ENCODE assay signal across 25 mouse cellular contexts in genomic region chr11:72155981-72156428, GRCm38 (mm10). TPM values are rescaled to one million over a fixed set of nuclear protein-coding genes. Genes with fewer than 3 reads are reported as not detected.
A peak's percentile ranks its signal among the peaks of the same experiment; 100 is the strongest.
DNase-seq lines count a peak whose midpoint lies in the region; ATAC-seq and TF ChIP-seq lines count a peak whose summit lies in the region.
"Had no signal": no experiment of that assay in that cellular context is flagged by ENCODE, and none has a peak within 500 bp of the region (broad histone marks: within the 10 kb centered on the region; RNA-seq: fewer than 3 reads in every experiment).

No protein-coding gene starts in this region.

- H3K4me3 ChIP-seq in forebrain, embryonic 16.5 days (replicated peaks; ENCODE audit: low read length): no peak overlapping the region
- no peak overlapping the region for H3K4me3 ChIP-seq in forebrain, embryonic 10.5 days
- H3K4me3 ChIP-seq in limb, embryonic 15.5 days: no peak overlapping the region
- no peak overlapping the region for H3K4me3 ChIP-seq in limb, embryonic 10.5 days
- H3K4me3 ChIP-seq in intestine, embryonic 15.5 days (replicated peaks): no peak overlapping the region
- H3K4me3 ChIP-seq in stomach, postnatal 0 days (ENCODE audit: low read depth, low read length): no peak overlapping the region
- H3K4me3 ChIP-seq: erythroblast, embryonic 14.5 days; gastrocnemius, adult 2 months; heart, embryonic 15.5 days; hindbrain, embryonic 15.5 days; kidney, embryonic 15.5 days; midbrain, embryonic 12.5 days; myocyte; neural tube, embryonic 13.5 days had no signal

- H3K4me1 ChIP-seq in forebrain, embryonic 16.5 days (replicated peaks; ENCODE audit: control insufficient read depth, insufficient read depth, low read length): peaks cover 12% of the 10 kb centered on the region
- peaks cover 16% of the 10 kb centered on the region for H3K4me1 ChIP-seq in forebrain, embryonic 10.5 days
- no peaks in the 10 kb centered on the region for H3K4me1 ChIP-seq in limb, embryonic 15.5 days
- peaks cover 8% of the 10 kb centered on the region for H3K4me1 ChIP-seq in limb, embryonic 10.5 days
- H3K4me1 ChIP-seq in intestine, embryonic 15.5 days (replicated peaks): 0 out of 2 replicates have a peak, but pooled peaks cover 2% of the 10 kb centered on the region
- no peaks in the 10 kb centered on the region for H3K4me1 ChIP-seq in stomach, postnatal 0 days (replicated peaks; ENCODE audit: control insufficient read depth, insufficient read depth)
- H3K4me1 ChIP-seq: heart, embryonic 15.5 days had no signal

- H3K27me3 ChIP-seq in forebrain, embryonic 16.5 days (replicated peaks; ENCODE audit: control insufficient read depth, insufficient read depth, low read length): no peaks in the 10 kb centered on the region
- H3K27me3 ChIP-seq in forebrain, embryonic 10.5 days (ENCODE audit: poor library complexity, severe bottlenecking): no peaks in the 10 kb centered on the region
- no peaks in the 10 kb centered on the region for H3K27me3 ChIP-seq in limb, embryonic 15.5 days
- H3K27me3 ChIP-seq in limb, embryonic 10.5 days (ENCODE audit: low read depth, poor library complexity, severe bottlenecking): no peaks in the 10 kb centered on the region
- no peaks in the 10 kb centered on the region for H3K27me3 ChIP-seq in intestine, embryonic 15.5 days (replicated peaks)
- H3K27me3 ChIP-seq in stomach, postnatal 0 days (ENCODE audit: control insufficient read depth, insufficient read depth, low read length): no peaks in the 10 kb centered on the region
- H3K27me3 ChIP-seq: CH12.LX; heart, embryonic 15.5 days; hindbrain, embryonic 15.5 days; kidney, embryonic 15.5 days; midbrain, embryonic 12.5 days; neural tube, embryonic 13.5 days; Patski had no signal

- no peak for DNase-seq in forebrain, embryonic 10.5 days (ENCODE audit: extremely low spot score, low spot score)
- no peak for DNase-seq in limb, embryonic 10.5 days (ENCODE audit: low spot score)
- DNase-seq in stomach, postnatal 0 days (ENCODE audit: low spot score): no peak
- DNase-seq in thymus, adult 18-20 months: no peak
- DNase-seq: cerebellum, adult 9-11 months; gastrocnemius, adult 2 months; heart, postnatal 36 days; kidney, adult 11 months; kidney, postnatal 36 days; left cerebral cortex, postnatal 4 days; liver, postnatal 0 days; lung, postnatal 10 days had no signal

- no peak for TF ChIP-seq CTCF in stomach, postnatal 0 days (IDR thresholded peaks at IDR 0.05; ENCODE audit: low read depth)

- peak overlapping the region; percentile 43; the same call in 1 of the 2 replicates for H3K27ac ChIP-seq in forebrain, embryonic 16.5 days (ENCODE audit: low read length)
- no peak overlapping the region for H3K27ac ChIP-seq in forebrain, embryonic 10.5 days
- peak overlapping the region; percentile 22; the same call in 1 of the 2 replicates for H3K27ac ChIP-seq in limb, embryonic 15.5 days
- no peak overlapping the region for H3K27ac ChIP-seq in limb, embryonic 10.5 days
- H3K27ac ChIP-seq in intestine, embryonic 15.5 days: peak overlapping the region; percentile 30
- H3K27ac ChIP-seq in stomach, postnatal 0 days (replicated peaks): 0 out of 2 replicates have a peak overlapping the region, but pooled peaks have one; percentile 4
- H3K27ac ChIP-seq: gastrocnemius, adult 2 months; heart, embryonic 15.5 days; kidney, embryonic 15.5 days had no signal

- no peak overlapping the region for H3K4me2 ChIP-seq in forebrain, embryonic 16.5 days (ENCODE audit: low read length)
- no peak overlapping the region for H3K4me2 ChIP-seq in limb, embryonic 15.5 days
- H3K4me2 ChIP-seq in intestine, embryonic 15.5 days (replicated peaks): no peak overlapping the region
- no peak overlapping the region for H3K4me2 ChIP-seq in stomach, postnatal 0 days (replicated peaks; ENCODE audit: low read depth)
- H3K4me2 ChIP-seq: heart, embryonic 15.5 days; hindbrain, embryonic 15.5 days; kidney, embryonic 15.5 days; midbrain, embryonic 12.5 days; neural tube, embryonic 13.5 days had no signal

- no peak for ATAC-seq in forebrain, embryonic 16.5 days
- ATAC-seq in limb, embryonic 15.5 days (ENCODE audit: insufficient number of reproducible peaks, low FRiP score, low TSS enrichment, low read depth): no peak
- ATAC-seq in intestine, embryonic 15.5 days: peak; percentile 63; the same call in 1 of the 2 replicates
- ATAC-seq in stomach, postnatal 0 days (ENCODE audit: low FRiP score, low TSS enrichment): no peak
- ATAC-seq: liver, postnatal 0 days; Patski had no signal

- no peaks in the 10 kb centered on the region for H3K9me3 ChIP-seq in forebrain, embryonic 16.5 days (ENCODE audit: control insufficient read depth, low read length)
- no peaks in the 10 kb centered on the region for H3K9me3 ChIP-seq in forebrain, embryonic 10.5 days
- H3K9me3 ChIP-seq in limb, embryonic 15.5 days: no peaks in the 10 kb centered on the region
- no peaks in the 10 kb centered on the region for H3K9me3 ChIP-seq in limb, embryonic 10.5 days (replicated peaks)
- no peaks in the 10 kb centered on the region for H3K9me3 ChIP-seq in intestine, embryonic 15.5 days
- no peaks in the 10 kb centered on the region for H3K9me3 ChIP-seq in stomach, postnatal 0 days (ENCODE audit: control insufficient read depth, low read length)
- H3K9me3 ChIP-seq: G1E; heart, embryonic 15.5 days; hindbrain, embryonic 15.5 days; kidney, embryonic 15.5 days; midbrain, embryonic 12.5 days; neural tube, embryonic 13.5 days had no signal

- WGBS in forebrain, embryonic 16.5 days: 63% methylated on average over 4 of the region's 4 CpGs
- 91% methylated on average over 4 of the region's 4 CpGs for WGBS in forebrain, embryonic 10.5 days
- WGBS in limb, embryonic 15.5 days: 76% methylated on average over 4 of the region's 4 CpGs
- WGBS in limb, embryonic 10.5 days: 93% methylated on average over 4 of the region's 4 CpGs
- 52% methylated on average over 4 of the region's 4 CpGs for WGBS in intestine, embryonic 15.5 days
- 58% methylated on average over 4 of the region's 4 CpGs for WGBS in stomach, postnatal 0 days

- H3K9ac ChIP-seq in forebrain, embryonic 16.5 days (replicated peaks; ENCODE audit: low read depth, low read length): no peak overlapping the region
- H3K9ac ChIP-seq in limb, embryonic 15.5 days: no peak overlapping the region
- no peak overlapping the region for H3K9ac ChIP-seq in intestine, embryonic 15.5 days
- no peak overlapping the region for H3K9ac ChIP-seq in stomach, postnatal 0 days (ENCODE audit: low read length)
- H3K9ac ChIP-seq: heart, embryonic 15.5 days; hindbrain, embryonic 15.5 days; kidney, embryonic 15.5 days; liver, postnatal 0 days; midbrain, embryonic 12.5 days; neural tube, embryonic 13.5 days had no signal

- no peak for TF ChIP-seq EP300 in stomach, postnatal 0 days (optimal IDR thresholded peaks at IDR 0.05)

- H3K36me3 ChIP-seq in forebrain, embryonic 16.5 days (ENCODE audit: control insufficient read depth, insufficient read depth): peaks cover 14% of the 10 kb centered on the region
- peaks cover 79% of the 10 kb centered on the region for H3K36me3 ChIP-seq in forebrain, embryonic 10.5 days (replicated peaks)
- peaks cover 49% of the 10 kb centered on the region for H3K36me3 ChIP-seq in limb, embryonic 15.5 days
- H3K36me3 ChIP-seq in limb, embryonic 10.5 days: peaks cover 71% of the 10 kb centered on the region
- H3K36me3 ChIP-seq in intestine, embryonic 15.5 days: peaks cover 9% of the 10 kb centered on the region; the same call in 1 of the 2 replicates
- H3K36me3 ChIP-seq in stomach, postnatal 0 days (ENCODE audit: control insufficient read depth, insufficient read depth, low read length): peaks cover 3% of the 10 kb centered on the region; the same call in 1 of the 2 replicates

RNA-seq across cellular contexts. Expression of gene Pitpnm3, which starts 20.4 kb away (rescaled TPM):
- polyA plus RNA-seq in forebrain, embryonic 16.5 days (2015; fragmentation: Nextera tagmentation; extraction: Ambion mirVana): 2.0 and 3.0 TPM in 2 replicates
- 0.02 and 0.04 TPM in 2 replicates for polyA plus RNA-seq in forebrain, embryonic 10.5 days (2016; fragmentation: Nextera tagmentation; extraction: Ambion mirVana)
- 0.68 and 0.70 TPM in 2 replicates for polyA plus RNA-seq in limb, embryonic 15.5 days (2015; fragmentation: Nextera tagmentation; extraction: Ambion mirVana)
- polyA plus RNA-seq in limb, embryonic 10.5 days (2016; fragmentation: Nextera tagmentation; extraction: Ambion mirVana): 0.03 and 0.04 TPM in 2 replicates
- 0.50 and 0.62 TPM in 2 replicates for polyA plus RNA-seq in intestine, embryonic 15.5 days (2015; fragmentation: Nextera tagmentation; extraction: Ambion mirVana)
- polyA plus RNA-seq in stomach, postnatal 0 days (2015; fragmentation: Nextera tagmentation; extraction: Ambion mirVana): 1.2 and 1.3 TPM in 2 replicates
- polyA plus RNA-seq: erythroblast, embryonic 14.5 days; liver, postnatal 0 days had no signal

RNA-seq across cellular contexts. Expression of gene Gm43951, which starts 50.6 kb away (rescaled TPM):
- polyA plus RNA-seq in forebrain, embryonic 16.5 days (2015; fragmentation: Nextera tagmentation; extraction: Ambion mirVana): 1.6 TPM in 2 replicates
- polyA plus RNA-seq in forebrain, embryonic 10.5 days (2016; fragmentation: Nextera tagmentation; extraction: Ambion mirVana): 0.42 and 0.52 TPM in 2 replicates
- 0.29 and 0.56 TPM in 2 replicates for polyA plus RNA-seq in limb, embryonic 15.5 days (2015; fragmentation: Nextera tagmentation; extraction: Ambion mirVana)
- polyA plus RNA-seq in limb, embryonic 10.5 days (2016; fragmentation: Nextera tagmentation; extraction: Ambion mirVana): 0.68 and 0.83 TPM in 2 replicates
- 0.20 and 0.21 TPM in 2 replicates for polyA plus RNA-seq in intestine, embryonic 15.5 days (2015; fragmentation: Nextera tagmentation; extraction: Ambion mirVana)
- 0.06 and 0.10 TPM in 2 replicates for polyA plus RNA-seq in stomach, postnatal 0 days (2015; fragmentation: Nextera tagmentation; extraction: Ambion mirVana)
- polyA plus RNA-seq: liver, postnatal 0 days had no signal

RNA-seq across cellular contexts. Expression of gene 4933427D14Rik, which starts 51.3 kb away (rescaled TPM):
- 23.6 and 24.3 TPM in 2 replicates for polyA plus RNA-seq in forebrain, embryonic 16.5 days (2015; fragmentation: Nextera tagmentation; extraction: Ambion mirVana)
- polyA plus RNA-seq in forebrain, embryonic 10.5 days (2016; fragmentation: Nextera tagmentation; extraction: Ambion mirVana): 16.2 and 16.4 TPM in 2 replicates
- polyA plus RNA-seq in limb, embryonic 15.5 days (2015; fragmentation: Nextera tagmentation; extraction: Ambion mirVana): 12.9 and 14.7 TPM in 2 replicates
- polyA plus RNA-seq in limb, embryonic 10.5 days (2016; fragmentation: Nextera tagmentation; extraction: Ambion mirVana): 11.7 and 13.2 TPM in 2 replicates
- polyA plus RNA-seq in intestine, embryonic 15.5 days (2015; fragmentation: Nextera tagmentation; extraction: Ambion mirVana): 12.7 and 15.2 TPM in 2 replicates
- 4.8 and 7.2 TPM in 2 replicates for polyA plus RNA-seq in stomach, postnatal 0 days (2015; fragmentation: Nextera tagmentation; extraction: Ambion mirVana)

RNA-seq across cellular contexts. Expression of gene Txndc17, which starts 51.3 kb away (rescaled TPM):
- 131 and 138 TPM in 2 replicates for polyA plus RNA-seq in forebrain, embryonic 16.5 days (2015; fragmentation: Nextera tagmentation; extraction: Ambion mirVana)
- 172 and 176 TPM in 2 replicates for polyA plus RNA-seq in forebrain, embryonic 10.5 days (2016; fragmentation: Nextera tagmentation; extraction: Ambion mirVana)
- 257 and 283 TPM in 2 replicates for polyA plus RNA-seq in limb, embryonic 15.5 days (2015; fragmentation: Nextera tagmentation; extraction: Ambion mirVana)
- polyA plus RNA-seq in limb, embryonic 10.5 days (2016; fragmentation: Nextera tagmentation; extraction: Ambion mirVana): 190 and 199 TPM in 2 replicates
- polyA plus RNA-seq in intestine, embryonic 15.5 days (2015; fragmentation: Nextera tagmentation; extraction: Ambion mirVana): 340 and 361 TPM in 2 replicates
- 271 TPM in 2 replicates for polyA plus RNA-seq in stomach, postnatal 0 days (2015; fragmentation: Nextera tagmentation; extraction: Ambion mirVana)

RNA-seq across cellular contexts. Expression of gene Med31, which starts 59.4 kb away (rescaled TPM):
- 61.1 and 67.8 TPM in 2 replicates for polyA plus RNA-seq in forebrain, embryonic 16.5 days (2015; fragmentation: Nextera tagmentation; extraction: Ambion mirVana)
- polyA plus RNA-seq in forebrain, embryonic 10.5 days (2016; fragmentation: Nextera tagmentation; extraction: Ambion mirVana): 44.8 and 47.1 TPM in 2 replicates
- 36.6 and 40.0 TPM in 2 replicates for polyA plus RNA-seq in limb, embryonic 15.5 days (2015; fragmentation: Nextera tagmentation; extraction: Ambion mirVana)
- 44.7 and 47.4 TPM in 2 replicates for polyA plus RNA-seq in limb, embryonic 10.5 days (2016; fragmentation: Nextera tagmentation; extraction: Ambion mirVana)
- polyA plus RNA-seq in intestine, embryonic 15.5 days (2015; fragmentation: Nextera tagmentation; extraction: Ambion mirVana): 33.0 and 34.3 TPM in 2 replicates
- 25.8 and 28.1 TPM in 2 replicates for polyA plus RNA-seq in stomach, postnatal 0 days (2015; fragmentation: Nextera tagmentation; extraction: Ambion mirVana)

Comparison
In these comparisons a context has a peak if more than half of its experiments do, and no peak if none do; other contexts are left out.
1. H3K27ac ChIP-seq: peak in forebrain, embryonic 16.5 days (single experiment), limb, embryonic 15.5 days (single experiment), intestine, embryonic 15.5 days (single experiment) and stomach, postnatal 0 days (single experiment); none in forebrain, embryonic 10.5 days (single experiment) and limb, embryonic 10.5 days (single experiment).